Mouse (Mus musculus) stomach, embryonic 14.5 days (tissue): Measurements from ENCODE around the gene Supt5. TPM values are rescaled to one million over a fixed set of nuclear protein-coding genes. Genes with fewer than 3 reads are reported as not detected.

ENCODE experiments used
- ATAC-seq: fragments of 200-750 bp; cut with Nextera tagmentation; 2 replicates; pipeline ENCODE4 v1.8.0; 2017; ENCODE audit warnings: low read depth, moderate TSS enrichment; ENCODE audit not compliant: insufficient number of reproducible peaks, insufficient read depth, low FRiP score
- H3K27ac ChIP-seq: fragments of 300-500 bp; sonication (generic); 2 replicates; pipeline ENCODE4 v1.5.1; 2014; ENCODE audit warnings: mild to moderate bottlenecking, low read length, moderate library complexity, mixed read lengths
- H3K27me3 ChIP-seq: fragments of 300-500 bp; sonication (generic); 2 replicates; pipeline ENCODE4 v1.6.1; 2014; ENCODE audit warnings: low read length, control low read depth, mixed read lengths; ENCODE audit not compliant: control insufficient read depth, insufficient read depth
- H3K36me3 ChIP-seq: fragments of 300-500 bp; sonication (generic); 2 replicates; pipeline ENCODE4 v1.6.1; 2014; ENCODE audit warnings: mild to moderate bottlenecking, control low read depth, low read length, moderate library complexity, mixed read lengths; ENCODE audit not compliant: control insufficient read depth, insufficient read depth
- H3K4me1 ChIP-seq: fragments of 300-500 bp; sonication (generic); 2 replicates; pipeline ENCODE4 v1.6.1; 2014; ENCODE audit warnings: low read length, control low read depth, mixed read lengths; ENCODE audit not compliant: control insufficient read depth, insufficient read depth
- H3K4me2 ChIP-seq: fragments of 300-500 bp; sonication (generic); replicated peaks from 2 replicates; pipeline ENCODE4 v1.6.1; 2014; ENCODE audit warnings: low read depth, low read length, control low read depth
- H3K4me3 ChIP-seq: fragments of 300-500 bp; sonication (generic); 2 replicates; pipeline ENCODE4 v1.5.1; 2014; ENCODE audit warnings: low read depth, low read length, control low read depth
- H3K9ac ChIP-seq: fragments of 300-500 bp; sonication (generic); replicated peaks from 2 replicates; pipeline ENCODE4 v1.6.1; 2014; ENCODE audit warnings: low read depth, mild to moderate bottlenecking, control low read depth, low read length, moderate library complexity, mixed read lengths
- H3K9me3 ChIP-seq: fragments of 300-500 bp; sonication (generic); 2 replicates; pipeline ENCODE4 v1.6.1; 2016; ENCODE audit warnings: low read depth, low read length, control low read depth; ENCODE audit not compliant: control insufficient read depth
- WGBS: fragments of 180-500 bp; shearing (Covaris S2); extraction: QIAGEN DNeasy Blood & Tissue Kit; methylation state at CpG from one replicate; pipeline ENCODE4 v1.1.7; 2014; 5-methylcytosine and 5-hydroxymethylcytosine counted together
- polyA plus RNA-seq: library from polyadenylated mRNA; unstranded; fragments of >200 nt; fragmentation: Nextera tagmentation; extraction: Ambion mirVana; gene quantifications from 2 replicates; pipeline ENCODE4 v1.2.1, GENCODE M21; 2014

The Supt5 gene
- polyA plus RNA-seq, 1 experiment from 2014 or later, result 71.7 TPM

- 84% methylated on average over 10 of the region's 10 CpGs for WGBS
- Histone ChIP-seq H3K4me2 (no peak overlapping the region), H3K27me3 (no peaks in the 10 kb centered on the region), H3K4me1 (peaks cover 27% of the 10 kb centered on the region), H3K9ac (no peak overlapping the region), H3K9me3 (no peaks in the 10 kb centered on the region), H3K4me3 (no peak overlapping the region), H3K36me3 (peaks cover 50% of the 10 kb centered on the region), H3K27ac (no peak overlapping the region)
- no peak for ATAC-seq
These were observed 21.3 kb upstream of the Supt5 start for GRCm38 (mm10) chr7:28359854-28360253.

- peaks cover 49% of the 10 kb centered on the region for H3K36me3 ChIP-seq
- no peak overlapping the region for H3K4me2 ChIP-seq
- H3K9me3 ChIP-seq, result no peaks in the 10 kb centered on the region
- H3K4me3 ChIP-seq, result no peak overlapping the region
- H3K27me3 ChIP-seq, result no peaks in the 10 kb centered on the region
- H3K9ac ChIP-seq, result no peak overlapping the region
- peaks cover 27% of the 10 kb centered on the region for H3K4me1 ChIP-seq
- WGBS, result 56% methylated on average over 7 of the region's 7 CpGs
- no peak for ATAC-seq
- peak overlapping the region; percentile 45; the same call in 1 of the 2 replicates for H3K27ac ChIP-seq
These were observed 19.9 kb upstream of the Supt5 start for GRCm38 (mm10) chr7:28358431-28358830.

- Histone ChIP-seq H3K4me3 (no peak overlapping the region), H3K9me3 (no peaks in the 10 kb centered on the region), H3K36me3 (peaks cover 53% of the 10 kb centered on the region), H3K27me3 (no peaks in the 10 kb centered on the region), H3K9ac (no peak overlapping the region), H3K27ac (peak overlapping the region; percentile 45; the same call in 1 of the 2 replicates), H3K4me1 (peaks cover 27% of the 10 kb centered on the region), H3K4me2 (no peak overlapping the region)
- WGBS, result 1% methylated on average over 5 of the region's 5 CpGs
- no peak for ATAC-seq
These were observed 19.4 kb upstream of the Supt5 start for GRCm38 (mm10) chr7:28357984-28358383.

- Histone ChIP-seq H3K4me3 (no peak overlapping the region), H3K9ac (no peak overlapping the region), H3K27me3 (no peaks in the 10 kb centered on the region), H3K4me2 (no peak overlapping the region), H3K9me3 (no peaks in the 10 kb centered on the region), H3K4me1 (peaks cover 27% of the 10 kb centered on the region), H3K27ac (peak overlapping the region; percentile 45; the same call in 1 of the 2 replicates), H3K36me3 (peaks cover 50% of the 10 kb centered on the region)
- ATAC-seq, result peak; percentile 48; the same call in 1 of the 2 replicates
- 5% methylated on average over 5 of the region's 5 CpGs for WGBS
These were observed 18.4 kb upstream of the Supt5 start for GRCm38 (mm10) chr7:28356981-28357380.

- Histone ChIP-seq H3K27me3 (no peaks in the 10 kb centered on the region), H3K4me1 (peaks cover 32% of the 10 kb centered on the region), H3K27ac (peak overlapping the region; percentile 10; the same call in 1 of the 2 replicates), H3K9ac (no peak overlapping the region), H3K4me3 (no peak overlapping the region), H3K36me3 (peaks cover 42% of the 10 kb centered on the region), H3K9me3 (no peaks in the 10 kb centered on the region), H3K4me2 (no peak overlapping the region)
- 89% methylated on average over 3 of the region's 3 CpGs for WGBS
- ATAC-seq, result no peak
These were observed 16.7 kb upstream of the Supt5 start for GRCm38 (mm10) chr7:28355221-28355620.

GRCm38 (mm10) chr7:28354596-28354995, 16.1 kb upstream of the Supt5 start:
- no peaks in the 10 kb centered on the region for H3K27me3 ChIP-seq
- WGBS, result 94% methylated on average over 3 of the region's 3 CpGs
- H3K9ac ChIP-seq, result no peak overlapping the region
- no peak for ATAC-seq
- no peak overlapping the region for H3K27ac ChIP-seq
- no peak overlapping the region for H3K4me3 ChIP-seq
- peaks cover 37% of the 10 kb centered on the region for H3K4me1 ChIP-seq
- H3K4me2 ChIP-seq, result no peak overlapping the region
- peaks cover 36% of the 10 kb centered on the region for H3K36me3 ChIP-seq
- H3K9me3 ChIP-seq, result no peaks in the 10 kb centered on the region

GRCm38 (mm10) chr7:28354113-28354581, 15.6 kb upstream of the Supt5 start:
- WGBS, result 75% methylated on average over 3 of the region's 3 CpGs
- peaks cover 42% of the 10 kb centered on the region for H3K4me1 ChIP-seq
- H3K27me3 ChIP-seq, result no peaks in the 10 kb centered on the region
- H3K27ac ChIP-seq, result no peak overlapping the region
- H3K4me3 ChIP-seq, result no peak overlapping the region
- H3K9me3 ChIP-seq, result no peaks in the 10 kb centered on the region
- no peak overlapping the region for H3K4me2 ChIP-seq
- no peak for ATAC-seq
- no peak overlapping the region for H3K9ac ChIP-seq
- peaks cover 32% of the 10 kb centered on the region for H3K36me3 ChIP-seq

GRCm38 (mm10) chr7:28353267-28353666, 14.7 kb upstream of the Supt5 start:
- Histone ChIP-seq H3K36me3 (peaks cover 29% of the 10 kb centered on the region), H3K9me3 (no peaks in the 10 kb centered on the region), H3K27me3 (no peaks in the 10 kb centered on the region), H3K9ac (no peak overlapping the region), H3K4me2 (no peak overlapping the region), H3K4me1 (peaks cover 34% of the 10 kb centered on the region), H3K27ac (no peak overlapping the region), H3K4me3 (no peak overlapping the region)
- ATAC-seq, result no peak
- WGBS, result 92% methylated on average over 2 of the region's 2 CpGs

GRCm38 (mm10) chr7:28351676-28352191, 13.2 kb upstream of the Supt5 start:
- H3K36me3 ChIP-seq, result peaks cover 29% of the 10 kb centered on the region
- H3K4me3 ChIP-seq, result peak overlapping the region; percentile 98
- peak overlapping the region; percentile 97; the same call in 1 of the 2 replicates for H3K27ac ChIP-seq
- 35% methylated on average over 4 of the region's 4 CpGs for WGBS
- H3K4me2 ChIP-seq, result peak overlapping the region; percentile 66
- H3K9ac ChIP-seq, result peak overlapping the region; percentile 96
- no peak for ATAC-seq
- peaks cover 18% of the 10 kb centered on the region; the same call in 1 of the 2 replicates for H3K4me1 ChIP-seq
- no peaks in the 10 kb centered on the region for H3K9me3 ChIP-seq
- H3K27me3 ChIP-seq, result no peaks in the 10 kb centered on the region
